ENCODE assay signal across 24 mouse cellular contexts in genomic region chr8:125376448-125376845, GRCm38 (mm10).
DNase-seq lines count a peak whose midpoint lies in the region; ATAC-seq and TF ChIP-seq lines count a peak whose summit lies in the region.
"Had no signal": no experiment of that assay in that cellular context is flagged by ENCODE, and none has a peak within 500 bp of the region (broad histone marks: within the 10 kb centered on the region; RNA-seq: fewer than 3 reads in every experiment).

No protein-coding gene starts in this region.

- peaks cover 2% of the 10 kb centered on the region; the same call in 1 of the 2 replicates for H3K4me1 ChIP-seq in embryonic facial prominence, embryonic 14.5 days (ENCODE audit: control insufficient read depth, insufficient read depth, low read length)
- 0 out of 2 replicates have a peak, but pooled peaks cover 4% of the 10 kb centered on the region for H3K4me1 ChIP-seq in embryonic facial prominence, embryonic 10.5 days
- H3K4me1 ChIP-seq in midbrain, embryonic 12.5 days: peaks cover 10% of the 10 kb centered on the region
- no peaks in the 10 kb centered on the region for H3K4me1 ChIP-seq in midbrain, postnatal 0 days (ENCODE audit: insufficient read depth, low read length)
- H3K4me1 ChIP-seq in hindbrain, embryonic 14.5 days (replicated peaks; ENCODE audit: control insufficient read depth, insufficient read depth, low read length): 0 out of 2 replicates have a peak, but pooled peaks cover 6% of the 10 kb centered on the region
- peaks cover 6% of the 10 kb centered on the region; the same call in 1 of the 2 replicates for H3K4me1 ChIP-seq in neural tube, embryonic 14.5 days (ENCODE audit: control insufficient read depth, insufficient read depth, low read length)
- H3K4me1 ChIP-seq: embryonic facial prominence, embryonic 12.5 days; stomach, embryonic 15.5 days had no signal

- no peaks in the 10 kb centered on the region for H3K36me3 ChIP-seq in embryonic facial prominence, embryonic 14.5 days (ENCODE audit: control insufficient read depth, insufficient read depth, low read length)
- no peaks in the 10 kb centered on the region for H3K36me3 ChIP-seq in embryonic facial prominence, embryonic 10.5 days (replicated peaks)
- H3K36me3 ChIP-seq in midbrain, embryonic 12.5 days: no peaks in the 10 kb centered on the region
- H3K36me3 ChIP-seq in midbrain, postnatal 0 days (ENCODE audit: insufficient read depth, low read length): no peaks in the 10 kb centered on the region
- no peaks in the 10 kb centered on the region for H3K36me3 ChIP-seq in hindbrain, embryonic 14.5 days (replicated peaks; ENCODE audit: control insufficient read depth, insufficient read depth)
- H3K36me3 ChIP-seq in neural tube, embryonic 14.5 days (ENCODE audit: control insufficient read depth, insufficient read depth, low read length): no peaks in the 10 kb centered on the region
- H3K36me3 ChIP-seq: embryonic facial prominence, embryonic 12.5 days; stomach, embryonic 15.5 days had no signal

- H3K9me3 ChIP-seq in embryonic facial prominence, embryonic 14.5 days (ENCODE audit: control insufficient read depth, low read length): no peaks in the 10 kb centered on the region
- no peaks in the 10 kb centered on the region for H3K9me3 ChIP-seq in embryonic facial prominence, embryonic 10.5 days
- no peaks in the 10 kb centered on the region for H3K9me3 ChIP-seq in midbrain, embryonic 12.5 days
- no peaks in the 10 kb centered on the region for H3K9me3 ChIP-seq in midbrain, postnatal 0 days (ENCODE audit: low read length)
- no peaks in the 10 kb centered on the region for H3K9me3 ChIP-seq in hindbrain, embryonic 14.5 days (ENCODE audit: control insufficient read depth, low read length)
- H3K9me3 ChIP-seq in neural tube, embryonic 14.5 days (ENCODE audit: control insufficient read depth, low read length): no peaks in the 10 kb centered on the region
- H3K9me3 ChIP-seq: embryonic facial prominence, embryonic 12.5 days; stomach, embryonic 15.5 days had no signal

- no peak for TF ChIP-seq CTCF in midbrain, postnatal 0 days (IDR thresholded peaks at IDR 0.05)

- H3K4me2 ChIP-seq in embryonic facial prominence, embryonic 14.5 days (ENCODE audit: low read depth, low read length): no peak overlapping the region
- H3K4me2 ChIP-seq in midbrain, embryonic 12.5 days (replicated peaks): no peak overlapping the region
- H3K4me2 ChIP-seq in midbrain, postnatal 0 days (ENCODE audit: low read depth, low read length, poor library complexity, severe bottlenecking): no peak overlapping the region
- no peak overlapping the region for H3K4me2 ChIP-seq in hindbrain, embryonic 14.5 days (replicated peaks)
- no peak overlapping the region for H3K4me2 ChIP-seq in neural tube, embryonic 14.5 days (ENCODE audit: low read depth, low read length)
- H3K4me2 ChIP-seq: embryonic facial prominence, embryonic 12.5 days; heart, embryonic 11.5 days; stomach, embryonic 15.5 days had no signal

- 63% methylated on average over 6 of the region's 6 CpGs for WGBS in embryonic facial prominence, embryonic 14.5 days
- 85% methylated on average over 6 of the region's 6 CpGs for WGBS in embryonic facial prominence, embryonic 10.5 days
- WGBS in midbrain, embryonic 12.5 days: 64% methylated on average over 6 of the region's 6 CpGs
- WGBS in midbrain, postnatal 0 days: 31% methylated on average over 6 of the region's 6 CpGs
- WGBS in hindbrain, embryonic 14.5 days: 60% methylated on average over 6 of the region's 6 CpGs
- WGBS in neural tube, embryonic 14.5 days: 65% methylated on average over 6 of the region's 6 CpGs

- H3K9ac ChIP-seq in embryonic facial prominence, embryonic 14.5 days (ENCODE audit: low read depth, low read length): no peak overlapping the region
- H3K9ac ChIP-seq in midbrain, embryonic 12.5 days (replicated peaks): no peak overlapping the region
- H3K9ac ChIP-seq in midbrain, postnatal 0 days (replicated peaks; ENCODE audit: low read length, poor library complexity, severe bottlenecking): no peak overlapping the region
- no peak overlapping the region for H3K9ac ChIP-seq in hindbrain, embryonic 14.5 days
- H3K9ac ChIP-seq in neural tube, embryonic 14.5 days (replicated peaks; ENCODE audit: low read depth, low read length): no peak overlapping the region
- H3K9ac ChIP-seq: embryonic facial prominence, embryonic 12.5 days; liver, postnatal 0 days; stomach, embryonic 15.5 days had no signal

- H3K27me3 ChIP-seq in embryonic facial prominence, embryonic 14.5 days (replicated peaks; ENCODE audit: control insufficient read depth, insufficient read depth, low read length): no peaks in the 10 kb centered on the region
- H3K27me3 ChIP-seq in embryonic facial prominence, embryonic 10.5 days (replicated peaks; ENCODE audit: low read depth, poor library complexity, severe bottlenecking): no peaks in the 10 kb centered on the region
- peaks cover 12% of the 10 kb centered on the region for H3K27me3 ChIP-seq in midbrain, embryonic 12.5 days
- no peaks in the 10 kb centered on the region for H3K27me3 ChIP-seq in midbrain, postnatal 0 days (ENCODE audit: insufficient read depth, low read length)
- H3K27me3 ChIP-seq in hindbrain, embryonic 14.5 days (ENCODE audit: control insufficient read depth, insufficient read depth, low read length): no peaks in the 10 kb centered on the region
- no peaks in the 10 kb centered on the region for H3K27me3 ChIP-seq in neural tube, embryonic 14.5 days (ENCODE audit: control insufficient read depth, insufficient read depth, low read length)
- H3K27me3 ChIP-seq: embryonic facial prominence, embryonic 12.5 days; stomach, embryonic 15.5 days had no signal

- H3K4me3 ChIP-seq in embryonic facial prominence, embryonic 14.5 days (ENCODE audit: low read depth, low read length): no peak overlapping the region
- H3K4me3 ChIP-seq in embryonic facial prominence, embryonic 10.5 days: no peak overlapping the region
- H3K4me3 ChIP-seq in midbrain, embryonic 12.5 days: no peak overlapping the region
- no peak overlapping the region for H3K4me3 ChIP-seq in midbrain, postnatal 0 days (ENCODE audit: low read depth, low read length)
- no peak overlapping the region for H3K4me3 ChIP-seq in hindbrain, embryonic 14.5 days (replicated peaks; ENCODE audit: low read length)
- no peak overlapping the region for H3K4me3 ChIP-seq in neural tube, embryonic 14.5 days (ENCODE audit: low read depth, low read length)
- H3K4me3 ChIP-seq: embryonic facial prominence, embryonic 12.5 days; stomach, embryonic 15.5 days had no signal

- peak; percentile 39; the same call in 1 of the 2 replicates for ATAC-seq in embryonic facial prominence, embryonic 14.5 days (ENCODE audit: low read depth)
- no peak; the same call in 1 of the 2 replicates for ATAC-seq in midbrain, embryonic 12.5 days (ENCODE audit: low FRiP score, low read depth)
- ATAC-seq in midbrain, postnatal 0 days (ENCODE audit: low FRiP score): no peak; the same call in 1 of the 2 replicates
- no peak for ATAC-seq in hindbrain, embryonic 14.5 days (ENCODE audit: low FRiP score)
- no peak for ATAC-seq in neural tube, embryonic 14.5 days (ENCODE audit: low read depth)
- no peak for ATAC-seq in erythroblast, adult 5-6 weeks (replicated peaks; ENCODE audit: low FRiP score, poor library complexity, severe bottlenecking)
- ATAC-seq: activated CD4-positive, CD25-positive, alpha-beta regulatory T cell, adult 4 months; intestine, embryonic 16.5 days; liver, postnatal 0 days; lung, postnatal 0 days had no signal

- no peak overlapping the region for H3K27ac ChIP-seq in embryonic facial prominence, embryonic 14.5 days (replicated peaks; ENCODE audit: low read depth, low read length)
- H3K27ac ChIP-seq in embryonic facial prominence, embryonic 10.5 days (replicated peaks): no peak overlapping the region
- peak overlapping the region; percentile 64 for H3K27ac ChIP-seq in midbrain, embryonic 12.5 days (replicated peaks)
- no peak overlapping the region for H3K27ac ChIP-seq in midbrain, postnatal 0 days (ENCODE audit: low read depth, low read length)
- H3K27ac ChIP-seq in hindbrain, embryonic 14.5 days: peak overlapping the region; percentile 75
- H3K27ac ChIP-seq in neural tube, embryonic 14.5 days (ENCODE audit: low read depth, low read length): peak overlapping the region; percentile 64; the same call in 1 of the 2 replicates
- H3K27ac ChIP-seq: embryonic facial prominence, embryonic 12.5 days; stomach, embryonic 15.5 days had no signal

- DNase-seq in embryonic facial prominence, embryonic 14.5 days (ENCODE audit: low spot score): no peak
- DNase-seq in embryonic facial prominence, embryonic 10.5 days (ENCODE audit: low spot score): no peak
- no peak for DNase-seq in midbrain, postnatal 0 days (ENCODE audit: low spot score)
- DNase-seq in hindbrain, embryonic 14.5 days (ENCODE audit: low spot score): no peak
- DNase-seq in thymus, postnatal 10 days (ENCODE audit: low spot score in 2 of 2): no peak
- DNase-seq: adrenal gland, adult 8-10 months; cerebellum, adult 11-12 months; cerebellum, postnatal 14 days; kidney, adult 9 months; kidney, postnatal 14 days; layer of hippocampus, postnatal 36 days; liver, postnatal 0 days; retina, postnatal 1 day; thymus, adult 18-20 months; thymus, postnatal 4 days had no signal

Comparison
In these comparisons a context has a peak if more than half of its experiments do, and no peak if none do; other contexts are left out.
1. H3K27ac ChIP-seq: peak in midbrain, embryonic 12.5 days (single experiment), hindbrain, embryonic 14.5 days (single experiment) and neural tube, embryonic 14.5 days (single experiment); none in embryonic facial prominence, embryonic 14.5 days (single experiment), embryonic facial prominence, embryonic 10.5 days (single experiment) and midbrain, postnatal 0 days (single experiment).